Mouse (Mus musculus) brown adipose tissue, adult 24 weeks (tissue): Measurements from ENCODE around the gene Ndufaf8. TPM values are rescaled to one million over a fixed set of nuclear protein-coding genes. Genes with fewer than 3 reads are reported as not detected.

Source experiments
- H3K27ac ChIP-seq: fragments of 200-500 bp; replicated peaks from 2 replicates; pipeline ENCODE4 v1.5.1; 2012; ENCODE audit warnings: low read depth, mild to moderate bottlenecking, low read length
- H3K4me1 ChIP-seq: fragments of 200-500 bp; 2 replicates; pipeline ENCODE4 v1.6.1; 2012; ENCODE audit warnings: low read length, mixed read lengths; ENCODE audit not compliant: control insufficient read depth, insufficient read depth, insufficient read length
- H3K4me3 ChIP-seq: fragments of 200-500 bp; 2 replicates; pipeline ENCODE4 v1.5.1; 2012; ENCODE audit warnings: low read depth, mild to moderate bottlenecking, low read length, moderate library complexity; ENCODE audit not compliant: insufficient read depth
- polyA plus RNA-seq: library from polyadenylated mRNA; stranded (reverse); fragments of >200 nt; gene quantifications from 2 replicates; pipeline ENCODE4 v1.2.4, GENCODE M21; 2012; ENCODE audit not compliant: missing spikeins, insufficient read depth, insufficient read length

The Ndufaf8 gene
- polyA plus RNA-seq, 1 experiment = 84.1 TPM

GRCm38 (mm10) chr11:120071065-120071464 is 27.7 kb upstream of the Ndufaf8 start:
- no peak overlapping the region for H3K27ac ChIP-seq
- no peak overlapping the region for H3K4me3 ChIP-seq
- no peaks in the 10 kb centered on the region for H3K4me1 ChIP-seq

GRCm38 (mm10) chr11:120071731-120072320 is 26.9 kb upstream of the Ndufaf8 start:
- Histone ChIP-seq H3K27ac (no peak overlapping the region), H3K4me1 (no peaks in the 10 kb centered on the region), H3K4me3 (no peak overlapping the region)

- Histone ChIP-seq H3K4me1 (no peaks in the 10 kb centered on the region), H3K27ac (no peak overlapping the region), H3K4me3 (no peak overlapping the region)
Measured at GRCm38 (mm10) chr11:120072986-120073647, 25.6 kb upstream of the Ndufaf8 start.

GRCm38 (mm10) chr11:120076191-120076590 is 22.5 kb upstream of the Ndufaf8 start:
- no peak overlapping the region for H3K27ac ChIP-seq
- no peak overlapping the region for H3K4me3 ChIP-seq
- H3K4me1 ChIP-seq = no peaks in the 10 kb centered on the region

GRCm38 (mm10) chr11:120080282-120080681 is 18.4 kb upstream of the Ndufaf8 start:
- Histone ChIP-seq H3K27ac (no peak overlapping the region), H3K4me3 (no peak overlapping the region), H3K4me1 (no peaks in the 10 kb centered on the region)

- peak overlapping the region; percentile 85 for H3K4me3 ChIP-seq
- H3K4me1 ChIP-seq = peaks cover 7% of the 10 kb centered on the region
- H3K27ac ChIP-seq = no peak overlapping the region
Measured at GRCm38 (mm10) chr11:120085891-120086627, 12.7 kb upstream of the Ndufaf8 start.

GRCm38 (mm10) chr11:120086702-120087152 is 12.0 kb upstream of the Ndufaf8 start, which contains the start of gene Cep131:
TSS of gene Cep131 (minus strand) at chr11:120086827.
- peaks cover 7% of the 10 kb centered on the region for H3K4me1 ChIP-seq
- no peak within 1 kb of the TSS for H3K27ac ChIP-seq

GRCm38 (mm10) chr11:120090661-120091060 is 8.1 kb upstream of the Ndufaf8 start:
- no peak overlapping the region for H3K27ac ChIP-seq
- peaks cover 7% of the 10 kb centered on the region for H3K4me1 ChIP-seq
- H3K4me3 ChIP-seq = no peak overlapping the region

More at GRCm38 (mm10) chr11:120086702-120087152, 12.0 kb upstream of the Ndufaf8 start, which contains the start of gene Cep131:
- H3K4me3 ChIP-seq = peak within 1 kb of the TSS; percentile 85

GRCm38 (mm10) chr11:120092817-120093591 is 5.7 kb upstream of the Ndufaf8 start:
- Histone ChIP-seq H3K27ac (no peak overlapping the region), H3K4me1 (peaks cover 6% of the 10 kb centered on the region; the same call in 1 of the 2 replicates), H3K4me3 (no peak overlapping the region)

- Histone ChIP-seq H3K4me3 (no peak overlapping the region), H3K4me1 (peaks cover 3% of the 10 kb centered on the region; the same call in 1 of the 2 replicates), H3K27ac (0 out of 2 replicates have a peak overlapping the region, but pooled peaks have one; percentile 35)
Measured at GRCm38 (mm10) chr11:120101036-120101435, 2.3 kb downstream of the Ndufaf8 start.

GRCm38 (mm10) chr11:120103431-120103997 is 4.8 kb downstream of the Ndufaf8 start:
- H3K4me3 ChIP-seq = no peak overlapping the region
- H3K27ac ChIP-seq = no peak overlapping the region
- H3K4me1 ChIP-seq = no peaks in the 10 kb centered on the region

- H3K4me1 ChIP-seq = no peaks in the 10 kb centered on the region
- no peak overlapping the region for H3K4me3 ChIP-seq
- H3K27ac ChIP-seq = no peak overlapping the region
Measured at GRCm38 (mm10) chr11:120107026-120107425, 8.3 kb downstream of the Ndufaf8 start.

- Histone ChIP-seq H3K4me3 (no peak overlapping the region), H3K4me1 (no peaks in the 10 kb centered on the region), H3K27ac (no peak overlapping the region)
Measured at GRCm38 (mm10) chr11:120107796-120108195, 9.1 kb downstream of the Ndufaf8 start.

GRCm38 (mm10) chr11:120109558-120110210 is 11.0 kb downstream of the Ndufaf8 start:
- H3K27ac ChIP-seq = no peak overlapping the region
- H3K4me1 ChIP-seq = no peaks in the 10 kb centered on the region
- H3K4me3 ChIP-seq = no peak overlapping the region
